Mouse (Mus musculus) small intestine, adult 2 months (tissue): ENCODE results near the gene Irf1.

Experiments used
- CTCF ChIP-seq: fragments of 200-500 bp; IDR thresholded peaks from 2 replicates; pipeline ENCODE4 v1.5.1; 2012; ENCODE audit warnings: low read depth, mild to moderate bottlenecking, control low read depth, inconsistent platforms, low read length, moderate library complexity, mixed read lengths; ENCODE audit not compliant: insufficient replicate concordance, insufficient read length; ENCODE audit errors: extremely low read depth
- POLR2A ChIP-seq: fragments of 200-500 bp; IDR thresholded peaks from 2 replicates; pipeline ENCODE4 v1.6.1; 2012; ENCODE audit warnings: low read depth, mild to moderate bottlenecking, control low read depth, inconsistent platforms, low read length, moderate library complexity

GRCm38 (mm10) chr11:53759545-53760406, 10.0 kb upstream of the Irf1 start:
- no peak for TF ChIP-seq CTCF
- TF ChIP-seq POLR2A: no peak; the same call in 1 of the 2 replicates
